Mouse (Mus musculus) liver, embryonic 12.5 days (tissue): Measurements from ENCODE around the gene Nxn. TPM values are rescaled to one million over a fixed set of nuclear protein-coding genes. Genes with fewer than 3 reads are reported as not detected.
"Not testable (repeated sequence)": the region's sequence is repeated elsewhere in the genome, so short reads cannot be mapped to it uniquely, and the experiment has no call there.

Experiments
- ATAC-seq: fragments of 200-750 bp; cut with Nextera tagmentation; 2 replicates; pipeline ENCODE4 v1.8.0; 2017; ENCODE audit warnings: moderate number of reproducible peaks, mild to moderate bottlenecking, moderate library complexity
- H3K27ac ChIP-seq: fragments of 300-500 bp; sonication (generic); 2 replicates; pipeline ENCODE4 v1.5.1; 2016; ENCODE audit warnings: mild to moderate bottlenecking
- H3K27me3 ChIP-seq: fragments of 300-500 bp; sonication (generic); replicated peaks from 2 replicates; pipeline ENCODE4 v1.6.1; 2016; ENCODE audit warnings: mild to moderate bottlenecking, moderate library complexity
- H3K36me3 ChIP-seq: fragments of 300-500 bp; sonication (generic); 2 replicates; pipeline ENCODE4 v1.6.1; 2016; ENCODE audit warnings: mild to moderate bottlenecking, moderate library complexity
- H3K4me1 ChIP-seq: fragments of 300-500 bp; sonication (generic); 2 replicates; pipeline ENCODE4 v1.6.1; 2016
- H3K4me2 ChIP-seq: fragments of 300-500 bp; sonication (generic); 2 replicates; pipeline ENCODE4 v1.6.1; 2016; ENCODE audit warnings: mild to moderate bottlenecking, moderate library complexity
- H3K4me3 ChIP-seq: fragments of 300-500 bp; sonication (generic); 2 replicates; pipeline ENCODE4 v1.5.1; 2016; ENCODE audit warnings: mild to moderate bottlenecking, moderate library complexity
- H3K9ac ChIP-seq: fragments of 300-500 bp; sonication (generic); 2 replicates; pipeline ENCODE4 v1.6.1; 2016; ENCODE audit warnings: mild to moderate bottlenecking, moderate library complexity
- H3K9me3 ChIP-seq: fragments of 300-500 bp; sonication (generic); replicated peaks from 2 replicates; pipeline ENCODE4 v1.6.1; 2016; ENCODE audit warnings: mild to moderate bottlenecking, moderate library complexity
- WGBS: fragments of 180-500 bp; shearing (Covaris S2); methylation state at CpG from one replicate; pipeline ENCODE4 v1.1.7; 2016; ENCODE audit not compliant: insufficient replicate concordance; 5-methylcytosine and 5-hydroxymethylcytosine counted together
- polyA plus RNA-seq: library from polyadenylated mRNA; unstranded; fragments of >200 nt; fragmentation: Nextera tagmentation; extraction: Ambion mirVana; gene quantifications from 2 replicates; pipeline ENCODE4 v1.2.1, GENCODE M21; 2016

Gene Nxn
- polyA plus RNA-seq, 1 experiment from 2014 or later, result 6.0 TPM

GRCm38 (mm10) chr11:76216049-76216540 is 182.8 kb downstream of the Nxn start:
- Histone ChIP-seq H3K9me3 (no peaks in the 10 kb centered on the region), H3K4me3 (peak overlapping the region; percentile 86), H3K27ac (peak overlapping the region; percentile 83; the same call in 1 of the 2 replicates), H3K27me3 (no peaks in the 10 kb centered on the region), H3K36me3 (peaks cover 49% of the 10 kb centered on the region), H3K4me2 (peak overlapping the region; percentile 96), H3K9ac (peak overlapping the region; percentile 93), H3K4me1 (peaks cover 27% of the 10 kb centered on the region)
- WGBS, result 76% methylated on average over 5 of the region's 5 CpGs
- ATAC-seq, result no peak

DNA sequence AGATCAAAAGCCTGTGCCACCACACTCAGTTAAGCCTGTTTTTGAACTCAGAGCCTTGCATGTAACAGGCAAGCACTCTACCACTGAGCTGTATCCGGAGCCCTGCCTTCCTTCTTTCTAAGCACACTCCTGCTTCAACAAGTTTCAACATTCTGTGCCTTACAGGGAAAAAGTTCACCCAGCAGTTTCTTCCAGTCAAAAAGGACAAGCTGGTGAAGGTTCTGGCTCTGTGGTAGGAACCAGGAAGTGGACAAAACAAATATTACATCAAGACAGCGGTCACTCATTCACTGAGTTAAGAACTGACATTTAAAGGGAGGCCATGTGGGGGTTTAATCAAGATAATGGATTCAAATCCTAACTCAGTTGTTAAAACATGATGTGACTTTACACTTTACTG is 183.9 kb downstream of the Nxn start:
- Histone ChIP-seq H3K9me3 (no peaks in the 10 kb centered on the region), H3K27ac (no peak overlapping the region), H3K4me2 (no peak overlapping the region), H3K36me3 (peaks cover 50% of the 10 kb centered on the region), H3K27me3 (no peaks in the 10 kb centered on the region), H3K4me3 (no peak overlapping the region), H3K4me1 (peaks cover 27% of the 10 kb centered on the region), H3K9ac (no peak overlapping the region)
- ATAC-seq, result no peak
- WGBS, result 87% methylated on average over 2 of the region's 2 CpGs

DNA sequence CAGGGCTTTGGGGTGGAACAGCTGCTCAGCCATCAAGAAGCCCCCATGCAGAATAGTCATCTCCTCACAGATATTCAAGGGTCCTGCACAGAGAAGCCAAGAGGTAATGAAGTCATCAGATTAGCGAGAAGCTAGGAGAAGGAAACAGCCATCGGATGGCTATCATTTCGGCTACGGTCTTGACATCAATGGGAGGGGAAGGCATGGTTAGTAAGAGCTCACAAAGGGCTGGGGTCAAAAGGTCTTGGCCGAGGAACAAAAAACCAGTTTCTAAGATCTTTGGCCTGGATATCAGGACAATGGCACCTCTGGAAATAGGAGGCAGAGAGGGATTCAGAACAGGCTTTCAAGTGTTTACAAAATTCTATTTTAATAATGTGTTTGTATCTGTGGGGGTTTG is 185.1 kb downstream of the Nxn start:
- Histone ChIP-seq H3K27ac (no peak overlapping the region), H3K9me3 (no peaks in the 10 kb centered on the region), H3K9ac (no peak overlapping the region), H3K4me3 (no peak overlapping the region), H3K4me1 (peaks cover 27% of the 10 kb centered on the region), H3K4me2 (no peak overlapping the region), H3K36me3 (peaks cover 54% of the 10 kb centered on the region), H3K27me3 (no peaks in the 10 kb centered on the region)
- no peak for ATAC-seq
- WGBS, result 72% methylated on average over 5 of the region's 5 CpGs

GRCm38 (mm10) chr11:76211595-76211994 is 187.3 kb downstream of the Nxn start:
- H3K36me3 ChIP-seq, result peaks cover 73% of the 10 kb centered on the region
- not testable (repeated sequence) for H3K4me3 ChIP-seq, H3K9me3 ChIP-seq, H3K27me3 ChIP-seq, H3K27ac ChIP-seq, H3K4me2 ChIP-seq, H3K9ac ChIP-seq, ATAC-seq
- peaks cover 15% of the 10 kb centered on the region for H3K4me1 ChIP-seq
- WGBS, result 77% methylated on average over 5 of the region's 6 CpGs

DNA sequence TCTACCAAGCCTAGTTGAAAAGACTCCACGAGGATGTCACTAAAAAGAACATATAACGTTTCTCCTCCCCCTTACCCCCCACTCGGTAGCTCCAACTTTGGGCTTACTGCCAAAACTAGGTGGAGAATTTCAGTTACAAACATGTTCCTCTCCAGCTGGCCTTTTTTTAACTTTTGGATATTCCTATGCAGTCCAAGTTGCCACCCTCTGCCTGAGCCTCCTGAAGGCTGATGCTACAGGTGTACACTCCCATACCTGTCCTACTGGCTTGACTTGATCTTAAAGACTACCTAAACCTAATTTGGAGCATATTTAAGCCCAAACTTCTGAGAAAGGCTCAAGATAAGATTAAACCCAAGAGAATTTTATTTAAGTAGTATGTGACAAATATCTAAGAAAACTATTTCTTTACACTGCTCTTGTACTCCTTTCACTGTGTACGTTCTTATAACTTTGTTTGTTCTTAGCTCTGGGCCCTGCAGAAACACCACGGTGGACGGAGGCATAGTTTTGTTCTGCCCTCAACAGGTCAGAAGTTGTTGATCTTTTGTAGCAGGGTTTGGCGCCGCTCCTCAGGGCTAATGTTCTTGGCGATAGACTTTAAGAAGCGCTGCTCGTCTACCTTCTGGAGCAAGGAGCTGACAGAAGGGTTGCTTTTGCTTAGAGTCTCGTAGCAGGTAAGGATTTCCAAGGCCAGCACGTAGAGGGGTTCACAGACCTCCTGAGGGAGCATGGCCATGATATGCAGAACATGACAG is 188.5 kb downstream of the Nxn start:
- Histone ChIP-seq H3K4me3 (no peak overlapping the region), H3K9me3 (no peaks in the 10 kb centered on the region), H3K4me2 (no peak overlapping the region), H3K9ac (no peak overlapping the region), H3K36me3 (peaks cover 73% of the 10 kb centered on the region), H3K27ac (no peak overlapping the region), H3K4me1 (peaks cover 4% of the 10 kb centered on the region; the same call in 1 of the 2 replicates), H3K27me3 (no peaks in the 10 kb centered on the region)
- whole genome bisulfite sequencing, result 80% methylated on average over 13 of the region's 13 CpGs
- ATAC-seq, result no peak

Other genes with a start within 250 kb of the Nxn start
- gene Vps53, start 219.5 kb downstream of the Nxn start, polyA plus RNA-seq, result 21.2 and 22.9 TPM in 2 replicates
- gene Fam57a, start 219.5 kb downstream of the Nxn start, polyA plus RNA-seq, result 7.7 and 8.4 TPM in 2 replicates
- gene Dbil5, start 181.5 kb downstream of the Nxn start, polyA plus RNA-seq, result 0.25 and 0.52 TPM in 2 replicates
- 32.3 and 33.0 TPM in 2 replicates for gene Gemin4, start 181.5 kb downstream of the Nxn start, polyA plus RNA-seq
- 23.5 and 25.1 TPM in 2 replicates for gene Mrm3, start 155.4 kb downstream of the Nxn start, polyA plus RNA-seq
- gene Glod4, start 155.4 kb downstream of the Nxn start, polyA plus RNA-seq, result 79.7 and 81.5 TPM in 2 replicates
- 59.4 and 63.6 TPM in 2 replicates for gene Timm22, start 7.8 kb upstream of the Nxn start, polyA plus RNA-seq
- 5.8 and 7.4 TPM in 2 replicates for gene Abr, start 223.2 kb upstream of the Nxn start, polyA plus RNA-seq